Mouse (Mus musculus) CH12F3 (cell line): ENCODE data around the gene Igtp.
"Not testable (repeated sequence)": the region's sequence is repeated elsewhere in the genome, so short reads cannot be mapped to it uniquely, and the experiment has no call there.

ENCODE experiments used
- in situ Hi-C: fragments of 300-500 bp; cut with MboI; formaldehyde crosslinking; loops from 2 replicates; pipeline ENCODE4 v1.14.3; 2020; ENCODE audit warnings: low sequenced_read_pairs

The Igtp gene

DNA sequence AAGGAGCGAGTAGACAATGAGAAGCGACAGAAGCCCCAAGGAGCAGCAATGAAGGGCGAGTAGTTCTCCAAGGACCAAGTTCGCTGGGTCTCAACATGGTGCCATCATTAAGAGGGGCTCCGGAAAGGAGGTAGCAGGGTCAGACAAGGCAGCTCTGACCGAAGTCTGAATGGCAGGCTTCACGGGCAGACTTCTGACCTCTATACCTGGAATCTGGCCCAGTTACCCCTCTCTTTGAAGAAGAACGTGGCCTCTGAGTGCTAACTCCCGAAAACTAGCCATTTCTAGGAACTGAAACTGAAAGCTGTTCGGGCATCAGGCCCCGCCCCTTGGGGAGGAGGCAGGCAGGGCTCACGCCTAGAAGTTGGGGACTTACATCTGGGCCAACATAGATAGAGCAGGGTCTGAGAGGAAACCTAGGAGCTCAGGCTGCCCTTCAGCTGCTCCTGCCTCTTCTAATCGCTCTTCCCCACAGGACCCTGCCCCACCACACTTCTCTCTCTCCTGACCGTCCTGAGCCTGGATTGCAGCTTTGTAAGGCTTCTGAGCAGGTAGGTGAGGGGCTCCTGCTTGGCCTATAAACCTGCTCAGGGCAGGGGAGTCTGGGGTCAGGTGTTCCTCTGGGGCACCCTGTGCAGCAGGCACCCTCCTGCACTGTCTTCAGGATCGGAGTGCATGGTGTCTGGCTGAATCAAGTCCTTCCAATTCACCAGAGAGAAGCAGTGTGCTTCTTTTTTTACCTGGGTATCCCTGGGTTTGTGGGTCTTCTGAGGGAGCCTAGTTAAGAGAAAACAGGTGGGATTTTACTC, at the start of gene Igtp, which contains the start of gene Irgm2:
TSS of gene Igtp (plus strand) at position 328 of the 809 bp plus-strand sequence.
TSS of gene Irgm2 (plus strand) at position 390 of the 809 bp plus-strand sequence.
- in situ Hi-C loops, result not testable (repeated sequence)

DNA sequence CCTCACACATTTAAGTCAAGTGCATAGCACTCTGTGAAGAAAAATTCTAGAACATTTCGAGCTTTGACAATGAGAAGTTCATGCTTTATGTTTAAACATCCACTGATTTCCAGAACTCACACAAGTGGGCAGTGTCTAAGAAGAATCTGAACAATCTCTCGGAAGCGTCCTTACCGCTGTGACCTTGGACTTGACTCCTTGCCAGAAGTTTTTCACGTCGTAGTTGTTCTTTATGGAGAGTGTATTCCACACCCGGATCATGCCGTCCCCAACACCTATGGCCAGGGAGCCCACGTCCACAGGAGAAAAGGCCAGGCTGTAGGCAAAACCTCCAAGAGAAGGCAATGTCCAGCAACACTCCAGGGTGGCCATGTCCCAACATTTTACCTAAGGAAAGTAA, 43.9 kb upstream of the Igtp start:
- in situ Hi-C loops, result no loop called here

DNA sequence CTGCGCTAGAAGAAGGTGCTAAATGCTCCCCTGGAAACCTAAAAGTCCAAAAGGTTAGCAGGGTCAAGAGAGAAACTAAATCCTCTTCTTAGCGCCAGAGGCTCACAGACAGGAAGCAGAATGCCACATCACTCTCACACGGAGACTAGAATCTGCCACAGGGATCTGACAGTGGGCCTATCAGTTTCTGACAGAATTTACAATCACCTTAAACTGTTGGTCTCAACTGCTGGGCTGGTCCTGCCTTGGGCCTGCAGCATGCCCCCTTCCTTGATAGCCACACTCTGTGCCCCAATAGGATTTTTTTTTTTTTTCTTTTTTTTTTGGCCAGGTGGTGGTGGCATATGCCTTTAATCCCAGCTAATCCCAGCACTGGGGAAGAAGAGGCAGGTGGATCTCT, 42.5 kb upstream of the Igtp start:
- in situ Hi-C loops, result no loop called here

GRCm38 (mm10) chr11:58165072-58165471, 34.3 kb upstream of the Igtp start:
- in situ Hi-C loops, result no loop called here

DNA sequence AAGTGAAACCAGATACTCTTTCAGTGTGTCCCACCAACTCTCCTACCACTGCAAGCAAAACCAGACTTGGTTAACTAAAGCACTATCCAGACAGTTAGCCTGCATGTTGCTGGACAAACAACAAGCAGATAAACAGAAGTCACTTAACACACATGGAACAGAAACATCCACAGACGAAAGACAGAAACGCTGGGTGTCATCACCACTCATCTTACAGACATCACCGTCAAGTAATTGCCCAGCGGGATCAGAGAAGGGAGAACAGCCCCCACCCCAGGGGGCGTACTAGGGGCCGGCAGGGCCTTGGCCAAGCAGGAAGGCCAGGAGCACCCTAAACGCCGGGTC, 31.6 kb upstream of the Igtp start:
- in situ Hi-C loops, result no loop called here

DNA sequence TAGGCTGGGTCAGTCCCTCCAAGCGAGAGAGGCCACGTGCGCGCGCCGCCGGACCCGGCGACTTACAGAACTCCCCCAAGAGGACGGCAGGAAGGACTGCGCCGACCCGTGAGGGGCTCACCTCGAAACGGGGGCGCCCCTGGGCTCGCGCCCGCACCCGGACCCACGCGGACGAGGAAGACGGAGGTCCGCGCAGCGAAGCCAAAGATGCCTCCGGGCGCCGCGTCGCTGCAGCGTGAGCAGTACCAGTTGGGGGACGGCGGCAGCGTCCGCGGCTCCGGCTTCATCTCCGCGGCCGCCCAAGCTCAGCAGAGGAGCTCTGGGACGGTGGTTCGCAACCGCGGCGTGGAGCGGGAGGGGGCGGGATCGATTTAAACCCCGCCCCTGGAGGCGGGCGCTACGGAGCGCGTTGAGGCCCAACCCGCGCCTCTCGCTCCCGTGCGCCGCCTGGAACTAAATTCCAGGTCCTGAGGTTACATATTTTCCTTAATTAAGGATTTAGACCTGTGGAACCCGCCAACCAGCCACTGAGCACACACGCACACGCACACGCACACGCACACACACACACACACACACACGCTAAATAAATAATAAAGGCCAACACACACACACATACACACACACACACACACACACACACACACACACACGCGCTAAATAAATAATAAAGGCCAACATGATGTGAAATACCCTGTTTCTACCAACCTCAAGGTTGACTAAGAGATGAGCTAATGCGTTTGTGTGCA, 31.0 kb upstream of the Igtp start, which contains the start of gene Gemin5:
TSS of gene Gemin5 (minus strand) at position 373 of the 749 bp plus-strand sequence.
- in situ Hi-C loops, result no loop called here

- in situ Hi-C loops, result no loop called here
These were observed 29.7 kb upstream of the Igtp start for GRCm38 (mm10) chr11:58169666-58170065.

DNA sequence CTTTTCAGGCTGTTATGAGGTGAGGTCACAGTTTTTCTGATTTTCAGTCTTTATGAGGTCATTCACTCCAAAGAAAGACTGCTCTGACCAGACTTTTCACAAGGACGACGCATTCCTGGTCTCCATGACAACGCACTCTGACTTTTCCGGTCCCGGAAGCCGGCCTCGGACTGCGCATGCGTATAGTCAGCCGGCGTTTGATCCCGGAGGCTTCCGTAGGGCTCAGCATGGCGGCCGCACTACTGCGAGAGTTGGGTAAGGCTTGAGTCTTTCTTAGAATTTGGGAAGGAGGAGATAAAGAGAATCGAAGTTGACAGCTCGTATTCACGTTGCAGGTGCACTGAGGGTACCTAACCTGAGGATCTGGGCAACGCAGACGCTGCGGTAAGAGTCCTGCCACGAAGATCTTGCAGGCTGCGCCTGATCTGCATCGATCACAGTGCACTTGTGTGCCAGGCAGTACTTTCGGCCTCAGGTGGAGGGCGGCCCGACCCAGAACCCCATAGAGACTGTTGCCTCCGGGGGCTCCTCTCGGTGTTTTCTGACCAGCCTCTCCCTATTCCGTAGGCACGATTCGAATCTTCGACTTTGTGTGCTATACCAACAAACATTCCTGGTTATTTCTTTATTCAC, 27.8 kb upstream of the Igtp start, which contains the start of gene Mrpl22:
TSS of gene Mrpl22 (plus strand) at position 203 of the 633 bp plus-strand sequence.
- in situ Hi-C loops, result no loop called here

GRCm38 (mm10) chr11:58179563-58179962, 19.8 kb upstream of the Igtp start:
- in situ Hi-C loops, result no loop called here

GRCm38 (mm10) chr11:58179986-58180385, 19.4 kb upstream of the Igtp start:
- in situ Hi-C loops, result loop anchor here (5.0 kb wide), 1 partner anchor 37 kb away; no protein-coding TSS in a partner anchor

DNA sequence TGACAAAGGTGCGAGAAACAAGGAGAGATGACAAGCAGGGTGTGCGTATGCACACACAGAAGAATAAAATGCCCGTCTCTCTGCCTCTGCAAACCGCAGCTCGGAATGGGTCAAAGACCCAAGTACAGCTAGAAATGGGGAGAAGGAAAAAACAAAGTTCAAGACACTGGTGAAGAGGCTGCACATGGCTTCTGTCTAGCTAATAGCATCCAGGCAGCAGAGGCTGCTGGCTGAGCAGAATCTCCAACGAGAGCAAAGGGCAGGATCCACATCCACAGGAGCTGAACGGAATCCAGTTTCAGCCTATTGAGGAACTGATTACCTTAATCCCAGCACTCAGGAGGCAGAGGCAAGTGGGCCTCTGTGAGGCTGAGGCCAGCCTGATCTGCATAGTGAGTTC, 18.6 kb upstream of the Igtp start:
- in situ Hi-C loops, result loop anchor here (5.0 kb wide), 1 partner anchor 37 kb away; no protein-coding TSS in a partner anchor

DNA sequence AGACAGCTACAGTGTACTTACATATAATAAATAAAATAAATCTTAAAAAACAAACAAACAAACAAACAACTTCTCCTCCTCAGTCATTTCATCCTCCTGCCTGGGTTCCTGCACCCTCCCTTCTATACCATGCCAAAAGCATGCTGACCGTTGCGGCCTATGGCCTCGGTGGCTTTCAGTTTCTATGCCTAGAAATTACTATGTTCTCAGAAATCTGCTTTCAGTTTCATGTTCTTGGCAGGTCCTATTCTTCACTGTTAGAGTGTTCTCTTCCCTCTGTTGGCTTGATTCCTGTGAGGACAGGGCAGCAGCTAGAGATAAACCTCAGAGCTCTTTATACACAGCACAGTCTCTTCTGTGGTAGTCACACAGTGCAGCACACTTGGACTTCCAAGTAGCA, 15.8 kb upstream of the Igtp start:
- in situ Hi-C loops, result loop anchor here (5.0 kb wide), 1 partner anchor 34 kb away; no protein-coding TSS in a partner anchor

DNA sequence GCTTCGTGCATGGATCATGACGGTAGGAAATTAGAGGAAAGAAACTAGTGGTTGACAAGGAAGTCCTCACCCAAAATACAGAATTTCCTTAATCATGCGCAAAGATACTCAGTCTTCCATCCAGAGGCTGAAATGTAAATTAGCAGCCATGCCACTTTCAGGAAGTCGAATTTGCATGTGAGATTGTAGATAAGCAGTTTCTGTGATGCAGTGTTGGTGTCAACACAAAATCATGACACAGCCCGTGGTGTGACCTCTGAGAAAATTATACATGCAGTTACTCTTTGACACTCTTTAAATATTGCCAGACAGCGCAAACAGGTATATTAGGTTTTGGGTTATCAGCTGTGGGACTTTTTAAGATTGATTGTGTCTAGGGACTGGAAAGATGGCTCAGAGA, 9.7 kb upstream of the Igtp start:
- in situ Hi-C loops, result no loop called here

DNA sequence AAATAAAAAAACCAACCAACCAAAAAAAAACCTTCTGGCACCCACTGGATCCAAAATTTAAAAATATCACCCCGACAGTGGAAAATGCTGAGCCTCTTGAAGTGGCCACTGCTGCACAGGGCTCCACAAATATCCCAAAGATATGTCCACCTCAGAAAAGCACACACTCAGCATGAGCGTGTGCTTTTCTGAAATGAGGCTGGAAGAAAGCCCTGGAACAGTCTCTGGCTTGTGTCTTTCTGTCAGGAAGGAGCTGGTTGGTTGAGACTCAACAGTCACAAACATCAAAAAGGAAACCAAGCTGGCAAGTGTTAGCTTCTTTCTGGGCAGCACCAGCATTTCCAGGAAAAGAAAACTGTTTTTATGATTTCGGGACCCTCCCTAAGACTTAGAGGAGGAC, 6.0 kb upstream of the Igtp start:
- in situ Hi-C loops, result no loop called here

GRCm38 (mm10) chr11:58193860-58194520, 5.4 kb upstream of the Igtp start:
- in situ Hi-C loops, result no loop called here

GRCm38 (mm10) chr11:58198663-58199062, 693 bp upstream of the Igtp start:
- in situ Hi-C loops, result no loop called here

DNA sequence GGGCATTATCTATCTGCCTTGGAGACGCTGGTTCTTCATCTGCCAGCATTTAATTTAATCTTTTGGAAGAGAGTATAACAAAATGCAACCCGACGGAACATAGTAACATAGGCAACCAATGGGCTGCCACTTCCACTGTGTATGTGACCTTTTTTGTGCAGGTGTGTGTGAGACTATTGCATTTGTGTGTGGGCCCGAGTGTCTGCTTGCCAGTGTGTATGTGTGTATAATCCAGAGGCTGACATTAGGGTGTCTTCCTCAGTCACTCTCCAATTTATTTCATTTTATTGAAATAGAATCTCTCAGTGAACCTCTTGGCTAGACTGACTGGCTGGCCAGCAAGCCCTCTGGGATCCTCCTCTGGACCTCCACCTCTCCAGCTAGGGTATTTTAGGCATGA, 870 bp downstream of the Igtp start:
- in situ Hi-C loops, result no loop called here

DNA sequence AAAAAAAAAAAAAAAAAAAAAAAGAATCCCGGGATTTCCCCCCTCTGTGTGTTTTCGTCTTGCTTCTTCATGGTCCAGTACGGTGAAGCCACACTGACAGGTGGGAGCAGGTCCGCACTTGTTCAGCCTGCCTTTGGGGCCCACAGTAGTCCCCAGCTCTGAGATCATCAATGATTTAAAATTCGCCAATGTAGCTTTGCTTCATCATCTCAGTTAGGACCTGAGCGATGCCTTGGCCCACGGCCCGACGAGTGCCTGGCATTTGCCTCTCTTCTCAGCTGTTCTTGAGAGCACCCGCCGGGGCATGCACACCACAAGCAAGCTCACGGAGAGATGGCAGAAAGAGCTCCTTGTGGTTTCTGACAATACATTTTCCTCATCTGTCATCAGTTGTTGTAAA, 1.7 kb downstream of the Igtp start:
- in situ Hi-C loops, result no loop called here

- in situ Hi-C loops, result no loop called here
These were observed 11.0 kb downstream of the Igtp start for GRCm38 (mm10) chr11:58210321-58210886.

DNA sequence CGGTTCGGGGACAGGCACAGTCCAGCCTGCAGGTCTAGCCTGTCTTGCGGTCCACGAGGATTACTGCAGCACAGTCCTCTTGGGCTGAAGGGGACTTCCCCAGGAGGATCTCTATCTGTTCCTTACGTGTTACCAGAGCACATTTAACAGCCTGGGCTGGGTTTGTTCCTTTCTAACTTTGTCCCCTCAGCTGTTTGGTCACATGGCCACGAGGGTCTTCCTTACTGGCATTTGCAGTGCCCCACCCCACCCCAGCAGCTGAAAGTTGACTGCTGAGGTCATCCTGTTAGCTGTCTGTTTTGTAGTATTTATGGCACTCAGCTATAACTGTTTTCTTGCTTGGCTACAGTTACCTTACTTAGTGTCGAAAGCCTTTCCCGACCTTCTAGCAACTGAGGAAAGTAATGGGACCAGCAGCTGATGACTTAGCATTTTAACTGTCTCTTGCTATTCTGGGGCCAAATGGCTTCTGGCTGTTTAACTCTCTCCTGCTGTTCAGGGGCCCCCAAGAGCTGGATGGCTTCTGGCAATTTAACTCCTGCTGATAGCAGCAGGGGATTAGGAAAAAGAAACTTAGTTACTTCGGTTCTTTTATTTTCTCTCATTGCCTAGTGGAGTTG, 11.8 kb downstream of the Igtp start:
- in situ Hi-C loops, result no loop called here
